Mouse (Mus musculus) testis, postnatal 14 days (tissue): ENCODE measurements around the gene Dusp10.

Experiments
- DNase-seq: peaks from one replicate; pipeline ENCODE4 v3.0.0; 2021; ENCODE audit warnings: low spot score

The Dusp10 gene

DNA sequence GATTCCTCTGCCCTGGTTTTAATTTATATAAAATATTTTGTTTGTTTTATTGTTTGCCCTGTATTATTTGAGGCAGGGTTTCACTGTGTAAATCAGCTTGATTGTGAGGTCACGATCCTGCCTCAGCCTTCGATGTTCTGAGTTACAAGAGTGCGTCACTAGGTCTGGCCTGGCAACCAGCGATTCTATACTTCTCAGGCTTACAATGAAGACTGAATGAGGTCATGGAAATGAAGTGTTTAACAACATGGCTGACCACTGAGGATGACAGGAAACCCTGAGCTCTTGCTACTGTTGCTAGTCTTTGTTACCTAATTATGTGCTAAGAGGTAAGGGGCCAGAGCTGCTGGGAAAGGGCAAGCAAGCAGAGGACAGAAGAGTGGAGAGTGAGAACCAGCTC lies at the start of gene Dusp10:
Gene Dusp10, plus strand, starts transcription at position 197 of the 400 bp plus-strand sequence.
- DNase-seq: no peak

- no peak for DNase-seq
These were observed 47.8 kb upstream of the Dusp10 start for GRCm38 (mm10) chr1:183965341-183965740.

- no peak for DNase-seq
These were observed 43.8 kb upstream of the Dusp10 start for GRCm38 (mm10) chr1:183969265-183969664.

DNA sequence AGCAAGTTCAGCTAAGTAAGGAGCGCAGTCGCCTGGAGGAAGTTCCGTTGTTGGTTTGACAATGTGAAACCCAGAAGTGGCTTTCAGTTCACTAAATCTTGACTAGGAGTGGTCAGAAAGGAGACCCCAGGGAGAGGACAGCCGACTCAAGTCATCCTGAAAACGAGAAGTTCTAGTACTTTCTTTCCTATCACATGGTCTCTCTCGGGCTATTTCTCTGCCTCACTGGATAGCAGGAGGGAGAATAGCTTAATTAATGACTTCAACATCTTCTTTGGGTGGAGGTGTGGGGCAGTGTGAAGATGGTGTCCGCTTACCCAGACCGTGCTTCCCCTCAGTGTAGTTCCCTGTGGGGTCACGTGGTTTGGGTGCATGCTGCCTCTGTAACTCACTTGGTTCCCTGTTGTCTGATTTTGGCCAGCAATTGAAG lies 33.3 kb upstream of the Dusp10 start:
- DNase-seq: no peak

- DNase-seq: no peak
These were observed 31.0 kb upstream of the Dusp10 start for GRCm38 (mm10) chr1:183982108-183982507.

DNA sequence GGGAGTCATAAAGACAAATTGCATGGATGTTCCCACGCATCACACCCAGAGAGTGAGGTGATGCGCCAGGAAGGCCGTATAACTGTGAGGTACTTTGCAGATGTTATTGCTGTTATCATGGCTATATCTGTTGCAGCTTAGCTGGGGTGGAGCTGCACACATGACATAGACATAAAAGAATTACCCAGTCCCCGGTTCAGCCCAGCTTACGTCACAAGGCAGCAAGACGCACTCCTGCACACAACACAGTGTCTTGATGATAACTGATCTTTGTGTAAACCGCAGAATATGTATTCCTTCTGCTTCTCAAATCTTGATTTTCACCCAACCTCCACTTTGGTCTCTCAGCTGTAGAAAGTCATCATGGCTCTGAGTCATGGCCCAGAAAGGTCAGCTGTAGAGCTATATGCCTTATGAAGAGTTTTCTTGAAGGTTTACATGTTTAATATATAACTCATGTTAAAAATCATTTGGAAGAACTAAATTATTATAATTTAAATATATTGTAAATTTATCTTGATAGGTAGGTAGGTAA lies 25.3 kb upstream of the Dusp10 start:
- DNase-seq: no peak

DNA sequence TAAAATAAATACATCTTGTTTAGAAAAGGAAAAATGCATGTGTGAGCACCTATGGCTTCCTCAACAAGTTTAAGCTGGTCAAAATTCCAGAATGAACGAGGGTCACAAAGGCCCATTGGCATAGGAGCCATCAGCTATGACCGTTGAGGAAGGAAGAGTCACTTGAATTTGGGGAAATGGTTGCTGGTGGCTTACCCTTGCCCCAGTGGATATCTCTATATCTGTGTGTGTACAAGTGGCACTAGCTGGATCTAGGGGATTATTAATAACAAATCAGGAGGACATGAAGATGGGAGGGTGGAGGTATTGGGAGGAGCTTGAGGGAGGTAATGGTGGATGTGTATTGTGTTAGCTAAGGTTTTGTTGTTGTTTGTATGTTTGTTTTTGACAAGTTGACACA lies 21.2 kb upstream of the Dusp10 start:
- DNase-seq: no peak

GRCm38 (mm10) chr1:183997207-183997606 lies 15.9 kb upstream of the Dusp10 start:
- no peak for DNase-seq

- DNase-seq: no peak
These were observed 10.6 kb upstream of the Dusp10 start for GRCm38 (mm10) chr1:184002470-184002869.

DNA sequence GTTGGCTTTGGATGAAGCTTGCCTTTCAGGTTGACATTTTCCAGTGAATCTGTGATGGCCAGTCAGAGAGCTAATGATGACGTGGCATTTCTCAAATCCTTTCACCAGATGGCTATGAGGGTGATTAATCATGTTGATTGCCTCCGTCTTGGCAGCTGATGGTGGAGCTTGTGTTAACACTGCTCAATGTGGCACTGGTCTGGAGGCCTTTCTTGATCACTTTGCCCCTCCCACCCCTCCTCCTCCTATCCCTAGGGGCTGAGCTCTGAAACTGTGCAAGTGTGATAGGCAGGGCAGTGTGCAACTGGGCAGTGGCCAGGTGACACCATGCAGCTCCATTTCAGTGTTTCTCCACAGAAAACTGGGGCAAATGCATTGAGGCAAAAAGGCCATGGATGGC lies 8.8 kb upstream of the Dusp10 start:
- no peak for DNase-seq

GRCm38 (mm10) chr1:184005315-184006058 lies 7.6 kb upstream of the Dusp10 start:
- DNase-seq: no peak

GRCm38 (mm10) chr1:184006086-184006485 lies 7.0 kb upstream of the Dusp10 start:
- no peak for DNase-seq

DNA sequence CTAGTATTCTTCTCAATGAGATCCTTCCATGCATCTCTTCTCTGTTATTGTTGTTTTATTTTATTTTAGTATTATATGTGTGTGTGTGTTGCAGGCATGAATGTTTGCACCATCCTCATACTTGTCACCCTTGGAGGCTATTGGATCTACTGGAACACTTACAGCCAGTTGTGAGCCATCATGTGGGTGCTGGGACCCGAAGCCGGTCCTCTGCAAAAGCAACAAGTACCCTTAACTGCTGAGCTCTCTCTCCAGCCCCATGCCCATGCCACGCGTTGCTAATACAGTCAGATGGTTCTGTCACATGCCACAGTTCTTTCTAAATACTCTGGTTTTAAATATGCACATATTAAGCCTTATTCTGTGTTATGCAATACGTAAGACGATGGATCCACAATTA lies 1.8 kb upstream of the Dusp10 start:
- DNase-seq: no peak

GRCm38 (mm10) chr1:184014091-184014490 lies 989 bp downstream of the Dusp10 start:
- DNase-seq: no peak

- DNase-seq: no peak
These were observed 3.1 kb downstream of the Dusp10 start for GRCm38 (mm10) chr1:184015995-184016730.

- DNase-seq: no peak
These were observed 4.5 kb downstream of the Dusp10 start for GRCm38 (mm10) chr1:184017606-184018005.

DNA sequence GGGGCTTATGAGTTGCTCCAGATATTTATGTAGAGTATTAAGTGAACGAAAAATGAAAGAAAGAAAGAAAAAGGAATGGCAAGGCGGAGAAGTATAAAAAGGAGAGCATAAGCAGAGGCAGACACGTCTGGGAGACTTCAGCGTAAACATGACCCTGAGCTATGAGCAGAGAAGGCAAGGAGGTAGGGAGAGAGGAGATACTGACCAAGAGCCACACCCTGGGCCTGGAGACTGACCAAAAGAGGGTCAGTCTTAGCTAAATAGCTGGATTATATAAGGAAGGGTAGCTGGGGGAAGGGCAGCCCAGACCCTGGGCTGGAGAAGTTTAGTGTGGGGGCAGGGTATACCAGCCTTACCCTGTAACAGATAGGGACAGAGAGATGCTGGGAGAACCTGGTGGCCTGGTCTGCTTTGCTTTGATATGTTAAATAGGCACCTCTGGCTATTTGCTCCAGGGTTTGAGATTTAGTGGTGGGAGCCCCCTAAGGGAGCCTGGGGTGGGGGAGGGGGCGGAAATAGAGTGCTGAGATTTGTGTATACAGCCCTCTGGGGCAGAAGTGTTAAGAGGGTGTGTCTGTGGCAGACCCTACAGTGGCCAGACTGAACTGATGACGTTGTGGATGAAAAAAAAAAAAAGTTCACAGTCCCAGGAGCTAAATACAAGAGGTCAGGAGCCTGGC lies 6.1 kb downstream of the Dusp10 start:
- DNase-seq: no peak

DNA sequence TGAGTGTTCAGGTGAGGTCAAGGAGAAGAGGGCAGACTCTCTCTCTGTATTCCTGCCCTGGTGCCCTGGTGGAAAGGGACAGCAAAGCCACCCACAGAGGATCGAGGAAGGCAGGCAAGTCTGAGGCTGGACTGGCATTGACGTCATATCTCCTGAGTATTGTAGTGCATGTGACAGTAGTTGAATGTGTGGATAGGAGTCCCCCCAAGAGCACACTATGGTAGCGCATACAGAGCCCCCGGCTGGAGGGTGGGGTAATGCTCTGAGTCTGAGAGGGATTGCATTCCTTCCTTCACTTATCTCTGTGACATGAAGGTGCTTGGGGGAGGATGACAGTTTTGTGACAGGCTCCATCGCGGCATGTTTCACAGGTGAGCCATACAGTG lies 6.6 kb downstream of the Dusp10 start:
- no peak for DNase-seq

DNA sequence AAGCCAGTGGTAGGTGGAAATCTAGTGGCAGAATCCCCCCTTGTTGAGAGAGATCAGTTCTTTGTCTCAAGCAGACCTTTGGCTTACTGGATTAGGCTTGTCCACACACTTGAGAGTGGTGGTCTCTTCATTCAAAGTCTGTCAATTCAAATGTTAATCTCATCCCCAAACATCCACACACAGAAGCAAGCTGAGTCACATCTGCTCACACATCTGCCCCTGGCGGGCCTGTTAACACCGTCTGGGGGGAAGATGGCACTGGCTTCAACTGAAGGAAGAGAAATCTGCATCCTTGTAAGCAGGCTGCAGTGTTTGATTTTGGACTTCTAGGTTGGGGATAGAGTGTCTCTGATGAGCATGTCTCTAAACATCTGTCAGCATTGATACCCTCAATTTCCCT lies 10.9 kb downstream of the Dusp10 start:
- DNase-seq: no peak

- no peak for DNase-seq
These were observed 11.5 kb downstream of the Dusp10 start for GRCm38 (mm10) chr1:184024631-184025030.

DNA sequence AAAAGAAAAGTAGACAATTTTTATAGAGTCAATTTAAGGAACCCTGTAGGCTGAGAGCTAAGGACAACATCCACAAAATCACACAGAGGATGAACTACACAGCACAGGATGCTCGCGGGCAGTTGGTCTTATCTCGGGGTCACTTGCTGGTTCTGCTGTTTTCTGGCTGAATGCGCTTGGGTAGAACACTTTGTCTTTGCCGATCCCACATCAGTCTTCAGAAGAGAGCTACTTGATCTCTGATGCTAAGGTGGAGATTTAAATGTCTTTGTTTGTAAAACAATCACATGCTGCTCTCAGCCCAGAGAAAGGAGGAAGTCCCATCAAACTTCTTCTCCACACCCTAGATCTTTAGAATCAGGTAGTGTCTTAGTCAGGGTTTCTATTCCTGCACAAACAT lies 12.0 kb downstream of the Dusp10 start:
- no peak for DNase-seq

GRCm38 (mm10) chr1:184027039-184027438 lies 13.9 kb downstream of the Dusp10 start:
- DNase-seq: no peak
